Mouse (Mus musculus): ENCODE measurements at regions not wholly inside any gene's neighbourhood (a gene's known extent, or its start where the extent isn't known, plus 50 kb on each side); places are given as distances from the start of the nearest gene placed in this dataset.
"Not testable (repeated sequence)": the region's sequence is repeated elsewhere in the genome, so short reads cannot be mapped to it uniquely, and the experiment has no call there.

DNA sequence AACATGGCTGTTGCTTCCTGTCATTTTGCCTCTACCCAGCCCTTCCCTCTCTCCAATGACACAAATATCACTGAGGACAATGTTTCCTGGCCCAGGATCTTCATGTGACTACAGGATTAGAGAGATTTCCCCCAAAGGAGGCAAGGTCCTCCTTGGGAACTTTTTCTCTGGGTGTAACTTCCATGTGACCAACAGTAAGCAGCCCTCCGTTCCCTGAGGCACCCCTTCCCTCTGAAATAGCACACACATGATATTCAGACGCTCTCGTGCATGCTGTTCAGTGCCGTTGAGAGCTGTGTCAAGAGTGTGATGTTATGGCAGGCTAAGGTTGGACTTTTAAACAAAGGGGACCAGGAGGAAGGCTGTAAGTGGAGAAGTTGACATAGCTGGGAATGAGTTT, 169.2 kb upstream of the Otx2 start:
- no peak for DNase-seq

GRCm38 (mm10) chr14:48841278-48841677, 167.7 kb upstream of the Otx2 start:
- no peak for DNase-seq

- DNase-seq, result no peak
Observed at GRCm38 (mm10) chr14:48837181-48837580, 163.6 kb upstream of the Otx2 start.

DNA sequence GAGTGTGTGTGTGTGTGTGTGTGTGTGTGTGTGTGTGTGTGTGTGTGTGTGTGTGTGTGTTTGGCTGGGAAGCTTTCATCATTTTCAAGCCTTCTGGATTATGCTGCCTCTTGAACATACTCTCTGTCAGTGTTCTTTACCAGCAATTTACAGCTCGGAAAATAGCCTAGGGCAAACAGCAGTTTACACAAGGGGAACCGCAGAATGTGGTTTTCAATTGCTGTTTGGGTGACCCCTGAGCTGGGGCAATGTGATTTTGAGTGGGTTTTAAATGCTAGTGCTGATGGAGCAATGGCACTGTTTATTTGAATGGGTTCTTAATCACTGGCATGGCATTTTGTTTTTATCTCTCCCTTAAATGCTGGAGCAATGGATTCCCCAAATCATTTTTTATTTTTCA, 162.5 kb upstream of the Otx2 start:
- no peak for DNase-seq

- no peak for DNase-seq
Observed at GRCm38 (mm10) chr14:48834416-48834815, 160.8 kb upstream of the Otx2 start.

GRCm38 (mm10) chr14:48826421-48826820, 152.8 kb upstream of the Otx2 start:
- DNase-seq, result no peak

- DNase-seq, result no peak
Observed at GRCm38 (mm10) chr14:48824375-48824774, 150.8 kb upstream of the Otx2 start.

GRCm38 (mm10) chr14:48815941-48816340, 142.3 kb upstream of the Otx2 start:
- DNase-seq, result no peak

GRCm38 (mm10) chr14:48815231-48815728, 141.7 kb upstream of the Otx2 start:
- DNase-seq, result no peak

- no peak for DNase-seq
Observed at GRCm38 (mm10) chr14:48812741-48813495, 139.3 kb upstream of the Otx2 start.

GRCm38 (mm10) chr14:48804098-48804497, 130.5 kb upstream of the Otx2 start:
- no peak for DNase-seq

GRCm38 (mm10) chr14:48801283-48801682, 127.7 kb upstream of the Otx2 start:
- DNase-seq, result no peak

- no peak for DNase-seq
Observed at GRCm38 (mm10) chr14:48800857-48801256, 127.2 kb upstream of the Otx2 start.

DNA sequence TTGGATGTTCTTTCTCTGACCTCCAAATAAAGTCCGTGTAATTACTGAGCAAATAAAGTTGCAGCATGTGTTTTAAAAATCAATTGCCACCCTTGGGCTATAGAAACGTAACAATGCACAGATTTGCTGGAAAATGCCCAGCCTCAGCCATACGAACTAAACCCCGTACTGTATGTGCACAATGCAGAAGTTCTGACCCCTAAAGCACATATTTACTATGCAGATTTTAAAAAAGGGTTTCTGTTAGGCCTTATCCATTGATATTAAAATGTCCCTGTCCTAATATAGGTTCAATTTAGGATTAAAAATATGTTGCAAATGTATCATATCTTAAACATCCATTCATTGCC, 126.5 kb upstream of the Otx2 start:
- DNase-seq, result no peak

DNA sequence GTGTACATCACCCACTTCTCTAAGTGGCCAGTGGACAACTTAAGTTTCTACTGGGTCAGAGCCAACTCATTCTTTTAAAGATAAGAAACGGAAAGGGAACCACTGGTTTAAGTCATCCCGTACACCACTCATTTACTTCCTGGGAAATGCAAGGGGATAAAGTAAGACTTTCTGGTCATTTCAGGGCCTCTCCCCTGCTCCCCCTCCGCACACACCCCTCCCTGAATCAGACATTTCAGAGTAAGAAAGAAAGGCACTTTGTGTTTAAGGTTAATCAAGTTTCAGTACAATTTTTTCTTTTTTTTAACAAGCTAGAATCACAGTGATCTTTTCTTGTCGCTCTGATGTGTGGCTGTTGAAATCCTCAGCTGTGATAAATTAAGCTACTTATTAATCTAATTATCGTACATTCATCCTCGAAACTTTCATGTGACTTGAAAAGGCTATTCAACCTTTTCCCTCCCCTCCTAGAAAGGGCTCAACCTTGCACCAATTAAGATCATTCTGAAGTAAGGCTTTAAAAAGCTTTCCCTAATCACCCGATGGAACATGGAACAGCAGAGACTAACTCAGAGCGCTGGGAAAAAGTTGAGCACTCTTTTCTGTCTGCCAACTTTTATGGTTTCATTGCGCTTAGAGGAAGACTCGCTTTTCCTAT, 126.0 kb upstream of the Otx2 start:
- no peak for DNase-seq

GRCm38 (mm10) chr14:48791507-48791906, 117.9 kb upstream of the Otx2 start:
- DNase-seq, result no peak

- no peak for DNase-seq
Observed at GRCm38 (mm10) chr14:48779327-48779726, 105.7 kb upstream of the Otx2 start.

GRCm38 (mm10) chr14:48770832-48771231, 97.2 kb upstream of the Otx2 start:
- no peak for DNase-seq

DNA sequence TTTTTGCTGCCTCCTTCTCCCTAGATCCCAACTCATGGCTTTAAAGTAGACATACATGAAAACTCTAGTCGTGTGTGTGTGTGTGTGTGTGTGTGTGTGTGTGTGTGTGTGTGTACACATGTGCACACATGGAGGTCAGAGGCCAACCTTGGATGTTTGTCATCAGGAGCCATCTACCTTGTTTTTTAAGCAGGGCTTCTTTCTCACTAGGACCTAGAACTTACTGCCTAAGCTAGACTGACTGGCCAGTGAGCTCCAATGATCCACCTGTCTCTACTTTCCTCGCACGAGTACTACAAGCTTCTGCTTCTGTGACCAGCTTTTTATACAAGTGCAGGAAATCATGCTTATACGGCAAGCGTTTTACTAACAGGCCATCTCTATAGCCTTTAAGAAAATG, 89.1 kb upstream of the Otx2 start:
- no peak for DNase-seq

DNA sequence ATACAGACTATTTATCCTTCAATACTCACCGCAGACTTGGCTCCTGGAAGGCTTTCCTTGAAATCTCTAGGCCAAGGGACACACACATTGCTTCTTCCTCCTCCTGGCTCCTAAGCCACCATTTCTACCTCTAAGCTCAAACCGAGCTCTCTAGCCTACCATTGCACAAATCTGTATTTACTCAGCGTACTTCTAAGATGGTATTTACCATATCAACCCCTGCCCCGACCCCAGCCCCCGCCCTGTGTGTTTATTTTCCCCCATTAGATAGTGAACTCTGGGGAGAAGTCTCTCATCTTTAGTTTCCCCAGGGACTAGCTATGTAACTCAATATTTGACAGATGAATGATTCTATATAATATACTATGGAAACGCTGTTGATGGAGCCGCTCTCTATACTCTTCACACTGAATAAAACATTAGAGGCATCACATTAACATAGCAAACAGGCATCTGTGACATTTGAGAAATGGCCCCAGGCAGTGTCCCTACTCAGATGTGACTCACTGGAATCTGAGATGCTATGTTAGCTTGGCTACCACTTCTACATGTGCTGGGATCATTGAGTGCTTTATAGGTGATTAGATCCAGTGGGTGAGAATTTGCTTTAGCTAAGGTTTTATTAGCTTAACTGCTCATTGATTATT, 87.5 kb upstream of the Otx2 start:
- no peak for DNase-seq

DNA sequence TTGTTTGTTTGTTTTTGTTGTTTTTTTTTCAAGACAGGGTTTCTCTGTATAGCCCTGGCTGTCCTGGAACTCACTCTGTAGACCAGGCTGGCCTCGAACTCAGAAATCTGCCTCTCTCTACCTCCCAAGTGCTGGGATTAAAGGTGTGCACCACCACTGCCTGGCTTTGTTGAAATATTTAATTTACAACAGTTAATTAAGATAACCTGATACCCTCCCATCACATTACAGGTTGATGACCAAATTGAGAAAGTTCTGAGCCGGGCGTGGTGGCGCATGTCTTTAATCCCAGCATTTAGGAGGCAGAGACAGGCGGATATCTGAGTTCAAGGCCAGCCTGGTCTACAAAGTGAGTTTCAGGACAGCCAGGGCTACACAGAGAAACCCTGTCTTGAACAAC, 81.5 kb upstream of the Otx2 start:
- DNase-seq, result not testable (repeated sequence)

GRCm38 (mm10) chr14:48754080-48754720, 80.6 kb upstream of the Otx2 start:
- DNase-seq, result no peak

- no peak for DNase-seq
Observed at GRCm38 (mm10) chr14:48753517-48754079, 80.0 kb upstream of the Otx2 start.
